Mouse (Mus musculus): ENCODE measurements around the gene Ugt1a5. TPM values are rescaled to one million over a fixed set of nuclear protein-coding genes. Genes with fewer than 3 reads are reported as not detected.

Gene Ugt1a5
- polyA plus RNA-seq, 1 experiment = not detected

DNA sequence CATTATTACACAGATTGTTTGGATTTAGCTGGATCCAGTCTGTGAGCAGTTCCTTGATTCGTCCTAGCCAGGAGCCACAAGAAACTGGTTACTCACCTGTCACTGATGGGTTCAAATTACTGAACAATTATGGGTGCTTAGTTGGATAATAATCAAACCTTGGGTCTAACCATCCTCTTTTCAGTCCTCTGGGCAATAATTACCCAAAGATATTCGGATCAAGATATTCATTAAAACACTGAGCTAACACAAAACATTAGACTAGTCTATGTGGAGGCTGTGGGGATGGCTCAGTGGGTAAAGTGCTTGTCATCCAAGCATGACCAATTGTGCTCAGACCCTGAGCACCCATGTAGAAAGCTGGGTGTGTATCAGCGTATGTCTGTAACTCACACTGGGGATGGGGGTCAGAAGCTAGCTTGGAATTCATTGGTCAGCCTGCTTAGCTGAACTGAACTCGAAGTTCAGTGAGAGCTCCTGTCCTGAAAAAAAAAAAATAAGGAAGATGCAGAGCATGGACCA lies 70.1 kb downstream of the Ugt1a5 start:
- DNase-seq (ENCODE audit: extremely low spot score in 1 of 2, low spot score in 1 of 2) = no peak

- DNase-seq (ENCODE audit: extremely low spot score in 1 of 2, low spot score in 1 of 2) = no peak
Measured at GRCm38 (mm10) chr1:88237311-88237710, 71.5 kb downstream of the Ugt1a5 start.

DNA sequence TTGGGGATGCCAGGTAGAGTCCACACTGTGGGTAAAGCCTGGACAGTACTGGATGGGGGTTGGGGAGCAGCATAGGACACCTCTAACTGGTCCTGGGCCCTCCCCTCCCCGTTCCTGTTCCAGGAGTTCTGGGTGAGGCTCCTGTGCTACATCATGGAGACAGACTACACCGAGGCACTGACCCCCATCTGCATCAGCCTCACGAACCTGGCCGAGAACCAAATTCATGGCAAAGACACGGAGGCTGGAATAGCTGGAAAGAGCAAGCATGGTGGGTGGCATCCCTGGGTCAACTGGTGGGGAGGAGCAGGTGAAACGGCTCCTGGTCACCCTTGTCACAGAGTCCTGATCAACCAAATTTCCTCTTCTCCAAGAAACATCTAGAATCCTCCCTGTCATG lies 73.0 kb downstream of the Ugt1a5 start:
- no peak for DNase-seq (ENCODE audit: extremely low spot score in 1 of 2, low spot score in 1 of 2)

GRCm38 (mm10) chr1:88240072-88240471 lies 74.3 kb downstream of the Ugt1a5 start:
- DNase-seq (ENCODE audit: extremely low spot score in 1 of 2, low spot score in 1 of 2) = no peak

- no peak for DNase-seq (ENCODE audit: extremely low spot score in 1 of 2, low spot score in 1 of 2)
Measured at GRCm38 (mm10) chr1:88240579-88240978, 74.8 kb downstream of the Ugt1a5 start.

- no peak for DNase-seq (ENCODE audit: extremely low spot score in 1 of 2, low spot score in 1 of 2)
Measured at GRCm38 (mm10) chr1:88243861-88244260, 78.0 kb downstream of the Ugt1a5 start.

GRCm38 (mm10) chr1:88245881-88246280 lies 80.1 kb downstream of the Ugt1a5 start:
- no peak for DNase-seq (ENCODE audit: extremely low spot score in 1 of 2, low spot score in 1 of 2)

DNA sequence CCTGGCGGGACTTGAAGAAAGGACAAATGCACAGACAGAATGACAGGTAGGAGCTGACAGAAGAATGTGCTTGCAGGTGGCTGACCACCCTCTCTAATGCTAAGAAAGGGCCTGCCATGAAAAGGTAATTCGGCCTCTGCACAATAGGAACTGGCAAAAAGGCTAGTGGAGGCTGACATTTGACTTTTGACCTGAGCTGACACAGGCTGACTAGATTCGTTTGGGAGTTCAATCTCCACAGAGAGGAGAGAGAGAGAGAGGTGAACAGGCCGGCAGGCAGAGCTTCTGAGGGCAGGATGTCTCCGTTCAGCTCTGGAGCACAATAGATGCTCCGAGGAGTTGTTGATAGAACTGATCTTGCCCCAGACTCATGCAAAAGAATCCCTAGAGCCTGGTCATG lies 80.6 kb downstream of the Ugt1a5 start:
- DNase-seq (ENCODE audit: extremely low spot score in 1 of 2, low spot score in 1 of 2) = no peak

DNA sequence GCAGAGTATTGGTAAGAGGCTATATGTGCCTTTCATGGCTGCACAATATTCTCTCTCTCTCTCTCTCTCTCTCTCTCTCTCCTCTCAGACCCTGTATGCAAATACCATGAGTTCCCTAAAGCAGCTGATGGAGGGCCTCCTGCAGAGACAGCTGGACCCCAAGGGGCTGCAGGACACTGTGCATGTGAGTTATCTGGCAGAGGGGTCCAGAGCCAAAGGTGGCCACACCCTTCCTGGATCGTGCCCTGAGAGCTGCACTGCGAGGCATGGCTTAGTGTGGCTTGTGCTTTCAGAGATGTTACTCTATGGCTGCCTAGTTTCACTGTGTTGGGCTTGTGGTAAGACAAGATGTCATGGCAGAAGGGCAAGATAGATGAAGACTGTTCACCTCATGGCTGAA lies 81.8 kb downstream of the Ugt1a5 start:
- no peak for DNase-seq (ENCODE audit: extremely low spot score in 1 of 2, low spot score in 1 of 2)

GRCm38 (mm10) chr1:88248658-88249057 lies 82.8 kb downstream of the Ugt1a5 start:
- no peak for DNase-seq (ENCODE audit: extremely low spot score in 1 of 2, low spot score in 1 of 2)

GRCm38 (mm10) chr1:88249596-88249995 lies 83.8 kb downstream of the Ugt1a5 start:
- no peak for DNase-seq (ENCODE audit: extremely low spot score in 1 of 2, low spot score in 1 of 2)

GRCm38 (mm10) chr1:88250023-88250422 lies 84.2 kb downstream of the Ugt1a5 start:
- DNase-seq (ENCODE audit: extremely low spot score in 1 of 2, low spot score in 1 of 2) = no peak

DNA sequence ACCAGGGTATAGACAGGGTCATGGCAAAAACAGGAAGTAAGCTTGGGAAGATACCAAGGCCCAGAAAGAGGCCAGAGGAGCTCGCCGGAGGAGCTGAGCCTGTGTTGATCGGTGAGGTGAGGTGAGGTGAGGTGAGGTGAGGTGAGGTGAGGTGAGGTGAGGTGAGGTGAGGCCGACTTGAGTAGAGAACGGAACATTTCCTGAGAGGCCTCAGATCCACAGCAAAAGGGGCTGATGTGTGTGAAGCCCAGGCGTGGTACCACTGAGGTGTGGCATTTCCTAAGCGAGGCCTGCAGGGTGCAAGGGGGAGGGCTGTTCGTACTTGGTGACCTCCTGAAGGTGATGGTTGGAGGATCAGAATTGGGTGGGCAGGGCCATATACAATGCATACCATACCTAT lies 87.3 kb downstream of the Ugt1a5 start:
- no peak for DNase-seq (ENCODE audit: extremely low spot score in 1 of 2, low spot score in 1 of 2)

DNA sequence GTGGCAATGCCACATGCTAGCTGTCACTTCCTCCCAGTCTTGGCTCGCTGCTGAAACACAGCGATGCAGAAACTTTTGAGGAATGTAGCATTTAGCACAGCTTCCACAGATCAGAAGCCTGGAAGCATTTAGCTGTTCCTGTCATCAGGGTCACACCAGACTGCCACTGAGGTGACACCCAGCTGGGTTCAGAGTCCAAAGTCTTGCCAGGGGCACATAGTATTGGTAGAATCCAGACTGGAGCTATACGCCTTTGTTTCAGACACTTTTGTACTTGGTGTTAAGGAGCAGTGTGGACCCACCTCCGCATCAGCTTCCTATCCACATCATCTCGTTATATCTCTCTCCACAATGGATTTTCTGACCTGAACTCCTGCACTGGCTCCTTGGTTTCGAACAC lies 87.7 kb downstream of the Ugt1a5 start:
- no peak for DNase-seq (ENCODE audit: extremely low spot score in 1 of 2, low spot score in 1 of 2)

- DNase-seq (ENCODE audit: extremely low spot score in 1 of 2, low spot score in 1 of 2) = no peak
Measured at GRCm38 (mm10) chr1:88254793-88255465, 89.1 kb downstream of the Ugt1a5 start.

DNA sequence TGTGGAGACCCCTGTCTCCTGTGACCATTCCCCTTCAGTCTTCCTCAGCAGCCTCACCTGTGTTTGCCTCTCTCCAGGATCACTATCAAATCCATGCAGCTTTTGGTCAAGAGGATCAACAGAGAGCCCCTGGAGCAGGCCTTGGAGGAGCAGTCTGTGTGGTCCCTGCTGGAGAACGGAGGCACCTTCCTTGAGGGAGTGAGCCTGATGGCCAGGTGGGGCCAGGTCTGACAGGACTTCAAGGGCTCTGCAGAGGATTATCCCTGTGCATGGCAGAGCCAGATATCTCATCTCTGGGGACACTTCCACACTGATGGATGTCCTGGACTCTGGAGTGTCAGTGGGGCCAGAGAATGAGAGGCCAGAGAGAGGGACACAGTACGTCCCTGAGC lies 89.7 kb downstream of the Ugt1a5 start:
- no peak for DNase-seq (ENCODE audit: extremely low spot score in 1 of 2, low spot score in 1 of 2)

- no peak for DNase-seq (ENCODE audit: extremely low spot score in 1 of 2, low spot score in 1 of 2)
Measured at GRCm38 (mm10) chr1:88255989-88256754, 90.4 kb downstream of the Ugt1a5 start.

- DNase-seq (ENCODE audit: extremely low spot score in 1 of 2, low spot score in 1 of 2) = no peak
Measured at GRCm38 (mm10) chr1:88256886-88257663, 91.3 kb downstream of the Ugt1a5 start.

GRCm38 (mm10) chr1:88257681-88258080 lies 91.9 kb downstream of the Ugt1a5 start:
- no peak for DNase-seq (ENCODE audit: extremely low spot score in 1 of 2, low spot score in 1 of 2)

- DNase-seq (ENCODE audit: extremely low spot score in 1 of 2, low spot score in 1 of 2) = no peak
Measured at GRCm38 (mm10) chr1:88258361-88258760, 92.5 kb downstream of the Ugt1a5 start.

All from frontal cortex, adult 2 months (tissue).